Mouse (Mus musculus) embryonic facial prominence, embryonic 14.5 days (tissue): ENCODE data around the gene Slc25a44. TPM values are rescaled to one million over a fixed set of nuclear protein-coding genes. Genes with fewer than 3 reads are reported as not detected.

Source experiments
- ATAC-seq: fragments of 200-750 bp; cut with Nextera tagmentation; 2 replicates; pipeline ENCODE4 v1.8.0; 2017; ENCODE audit warnings: low read depth, moderate number of reproducible peaks, moderate TSS enrichment
- DNase-seq: peaks from one replicate; pipeline ENCODE4 v3.0.0-alpha.2; 2015; ENCODE audit warnings: low spot score
- H3K27ac ChIP-seq: fragments of 300-500 bp; sonication (generic); replicated peaks from 2 replicates; pipeline ENCODE4 v1.5.1; 2014; ENCODE audit warnings: low read depth, mild to moderate bottlenecking, low read length, moderate library complexity
- H3K27me3 ChIP-seq: fragments of 300-500 bp; sonication (generic); replicated peaks from 2 replicates; pipeline ENCODE4 v1.6.1; 2014; ENCODE audit warnings: low read length; ENCODE audit not compliant: control insufficient read depth, insufficient read depth
- H3K36me3 ChIP-seq: fragments of 300-500 bp; sonication (generic); 2 replicates; pipeline ENCODE4 v1.6.1; 2014; ENCODE audit warnings: low read length, mixed read lengths; ENCODE audit not compliant: control insufficient read depth, insufficient read depth
- H3K4me1 ChIP-seq: fragments of 300-500 bp; sonication (generic); 2 replicates; pipeline ENCODE4 v1.6.1; 2014; ENCODE audit warnings: antibody characterized with exemption, low read length; ENCODE audit not compliant: control insufficient read depth, insufficient read depth
- H3K4me2 ChIP-seq: fragments of 300-500 bp; sonication (generic); 2 replicates; pipeline ENCODE4 v1.6.1; 2014; ENCODE audit warnings: low read depth, mild to moderate bottlenecking, low read length, moderate library complexity, mixed read lengths
- H3K4me3 ChIP-seq: fragments of 300-500 bp; sonication (generic); 2 replicates; pipeline ENCODE4 v1.5.1; 2014; ENCODE audit warnings: low read depth, mild to moderate bottlenecking, low read length
- H3K9ac ChIP-seq: fragments of 300-500 bp; sonication (generic); 2 replicates; pipeline ENCODE4 v1.6.1; 2014; ENCODE audit warnings: low read depth, mild to moderate bottlenecking, low read length, moderate library complexity, mixed read lengths
- H3K9me3 ChIP-seq: fragments of 300-500 bp; sonication (generic); 2 replicates; pipeline ENCODE4 v1.6.1; 2016; ENCODE audit warnings: low read length; ENCODE audit not compliant: control insufficient read depth
- WGBS: fragments of 180-500 bp; shearing (Covaris S2); extraction: QIAGEN DNeasy Blood & Tissue Kit; methylation state at CpG from one replicate; pipeline ENCODE4 v1.1.7; 2014; 5-methylcytosine and 5-hydroxymethylcytosine counted together
- polyA plus RNA-seq: library from polyadenylated mRNA; unstranded; fragments of >200 nt; fragmentation: Nextera tagmentation; extraction: Ambion mirVana; gene quantifications from 2 replicates; pipeline ENCODE4 v1.2.1, GENCODE M21; 2014

Slc25a44 gene
- polyA plus RNA-seq, 1 experiment from 2014 or later = 18.1 TPM

DNA sequence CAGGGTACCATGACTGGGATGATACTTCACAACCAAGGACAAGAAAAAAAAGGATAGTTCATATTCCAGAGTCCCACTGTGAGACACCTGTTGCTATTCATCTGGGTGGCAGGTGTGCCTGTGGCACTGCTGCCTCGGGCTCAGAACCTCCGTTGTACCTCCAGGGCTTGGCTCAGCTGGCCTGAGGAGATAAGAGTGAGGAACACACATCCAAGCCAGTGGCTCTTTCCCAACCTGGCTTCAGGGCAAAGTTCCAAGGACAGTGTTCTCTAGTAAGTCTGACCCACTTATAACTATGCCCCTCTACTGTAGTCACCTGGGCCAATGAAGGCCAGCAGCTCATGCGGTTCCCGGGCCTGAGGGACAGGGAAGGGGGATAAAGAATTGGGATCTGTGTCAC, 13.3 kb downstream of the Slc25a44 start:
- Histone ChIP-seq H3K4me1 (peaks cover 12% of the 10 kb centered on the region), H3K9me3 (no peaks in the 10 kb centered on the region), H3K27ac (no peak overlapping the region), H3K27me3 (no peaks in the 10 kb centered on the region), H3K4me2 (no peak overlapping the region), H3K4me3 (no peak overlapping the region), H3K36me3 (peaks cover 50% of the 10 kb centered on the region), H3K9ac (no peak overlapping the region)
- 92% methylated on average over 4 of the region's 4 CpGs for WGBS
- no peak for ATAC-seq
- no peak for DNase-seq

- peak overlapping the region; percentile 66 for H3K4me3 ChIP-seq
- no peaks in the 10 kb centered on the region for H3K9me3 ChIP-seq
- H3K4me1 ChIP-seq = peaks cover 12% of the 10 kb centered on the region
- peak; percentile 12 for DNase-seq
- H3K4me2 ChIP-seq = peak overlapping the region; percentile 61
- H3K36me3 ChIP-seq = peaks cover 39% of the 10 kb centered on the region
- ATAC-seq = no peak
- WGBS = 21% methylated on average over 7 of the region's 7 CpGs
- H3K27me3 ChIP-seq = no peaks in the 10 kb centered on the region
- H3K27ac ChIP-seq = peak overlapping the region; percentile 92
- peak overlapping the region; percentile 89 for H3K9ac ChIP-seq
Observed at GRCm38 (mm10) chr3:88410645-88411031, 14.3 kb downstream of the Slc25a44 start.

- Histone ChIP-seq H3K9me3 (no peaks in the 10 kb centered on the region), H3K4me1 (peaks cover 12% of the 10 kb centered on the region), H3K4me3 (peak within 1 kb of the TSS; percentile 66), H3K4me2 (peak within 1 kb of the TSS; percentile 61), H3K9ac (peak within 1 kb of the TSS; percentile 89), H3K27me3 (no peaks in the 10 kb centered on the region), H3K36me3 (peaks cover 33% of the 10 kb centered on the region), H3K27ac (peak within 1 kb of the TSS; percentile 92)
- peak; percentile 94 for ATAC-seq
- DNase-seq = peak; percentile 97
- under 1% methylated on average over 51 of the region's 54 CpGs for WGBS
Observed at GRCm38 (mm10) chr3:88409741-88410644, 14.9 kb downstream of the Slc25a44 start, which contains the start of gene Pmf1. TSS of gene Pmf1 (minus strand) at chr3:88410331.

- ATAC-seq (no peak), DNase-seq (no peak)
- Histone ChIP-seq H3K4me3 (peak overlapping the region; percentile 66), H3K9ac (peak overlapping the region; percentile 89), H3K27me3 (no peaks in the 10 kb centered on the region), H3K36me3 (peaks cover 27% of the 10 kb centered on the region), H3K4me1 (peaks cover 12% of the 10 kb centered on the region), H3K9me3 (no peaks in the 10 kb centered on the region), H3K4me2 (peak overlapping the region; percentile 61), H3K27ac (no peak overlapping the region; the same call in 1 of the 2 replicates)
- 57% methylated on average over 5 of the region's 5 CpGs for WGBS
Observed at GRCm38 (mm10) chr3:88408953-88409352, 16.0 kb downstream of the Slc25a44 start.

GRCm38 (mm10) chr3:88407529-88407928, 17.4 kb downstream of the Slc25a44 start:
- Histone ChIP-seq H3K4me2 (no peak overlapping the region), H3K4me1 (peaks cover 12% of the 10 kb centered on the region), H3K27ac (no peak overlapping the region), H3K4me3 (no peak overlapping the region), H3K27me3 (no peaks in the 10 kb centered on the region), H3K36me3 (peaks cover 25% of the 10 kb centered on the region), H3K9ac (peak overlapping the region; percentile 16; the same call in 1 of the 2 replicates), H3K9me3 (no peaks in the 10 kb centered on the region)
- WGBS = 54% methylated on average over 7 of the region's 7 CpGs
- DNase-seq (no peak), ATAC-seq (no peak)

- Histone ChIP-seq H3K4me1 (peaks cover 12% of the 10 kb centered on the region), H3K4me2 (no peak overlapping the region), H3K36me3 (peaks cover 22% of the 10 kb centered on the region), H3K9me3 (no peaks in the 10 kb centered on the region), H3K9ac (peak overlapping the region; percentile 16; the same call in 1 of the 2 replicates), H3K27me3 (no peaks in the 10 kb centered on the region), H3K4me3 (no peak overlapping the region), H3K27ac (no peak overlapping the region)
- 2% methylated on average over 2 of the region's 2 CpGs for whole genome bisulfite sequencing
- ATAC-seq = peak; percentile 12; the same call in 1 of the 2 replicates
- peak; percentile 92 for DNase-seq
Observed at GRCm38 (mm10) chr3:88407090-88407489, 17.8 kb downstream of the Slc25a44 start.

- Histone ChIP-seq H3K27me3 (no peaks in the 10 kb centered on the region), H3K4me3 (no peak overlapping the region), H3K9me3 (no peaks in the 10 kb centered on the region), H3K9ac (no peak overlapping the region), H3K36me3 (peaks cover 26% of the 10 kb centered on the region), H3K4me2 (no peak overlapping the region), H3K27ac (no peak overlapping the region), H3K4me1 (peaks cover 2% of the 10 kb centered on the region; the same call in 1 of the 2 replicates)
- ATAC-seq (no peak), DNase-seq (no peak)
- WGBS = 89% methylated on average over 10 of the region's 10 CpGs
Observed at GRCm38 (mm10) chr3:88403522-88404230, 21.3 kb downstream of the Slc25a44 start.

- Histone ChIP-seq H3K9ac (no peak overlapping the region), H3K9me3 (no peaks in the 10 kb centered on the region), H3K4me1 (no peaks in the 10 kb centered on the region), H3K4me2 (no peak overlapping the region), H3K27me3 (no peaks in the 10 kb centered on the region), H3K4me3 (no peak overlapping the region), H3K27ac (no peak overlapping the region), H3K36me3 (peaks cover 47% of the 10 kb centered on the region)
- no peak for ATAC-seq
- WGBS = 89% methylated on average over 2 of the region's 2 CpGs
- no peak for DNase-seq
Observed at GRCm38 (mm10) chr3:88398666-88399065, 26.3 kb downstream of the Slc25a44 start.
